Mouse (Mus musculus) CH12.LX (cell line): ENCODE measurements around the gene Nfia.

ENCODE experiments used
- CTCF ChIP-seq, 2 experiments: IDR thresholded peaks in 1 of 2; conservative IDR thresholded peaks in 1 of 2; 2 replicates each; pipeline ENCODE4 v1.5.1; 2011 to 2012; ENCODE audit warnings: low read depth in 2 of 2, low read length in 2 of 2, improper control_type of control experiment in 1 of 2, inconsistent platforms in 1 of 2, mild to moderate bottlenecking in 1 of 2, moderate library complexity in 1 of 2
- E2F4 ChIP-seq: IDR thresholded peaks from 2 replicates; pipeline ENCODE4 v1.6.1; 2011; ENCODE audit warnings: low read depth, low read length, improper control_type of control experiment; ENCODE audit not compliant: insufficient replicate concordance
- ELF1 ChIP-seq: IDR thresholded peaks from 2 replicates; pipeline ENCODE4 v1.6.1; 2014; ENCODE audit warnings: low read depth, mild to moderate bottlenecking, inconsistent platforms, low read length, improper control_type of control experiment
- HCFC1 ChIP-seq: IDR thresholded peaks from 2 replicates; pipeline ENCODE4 v1.6.1; 2012; ENCODE audit warnings: low read depth, mild to moderate bottlenecking, inconsistent platforms, low read length, improper control_type of control experiment
- MAFK ChIP-seq: IDR thresholded peaks from 2 replicates; pipeline ENCODE4 v1.6.1; 2011; ENCODE audit warnings: low read length, improper control_type of control experiment; ENCODE audit not compliant: insufficient replicate concordance
- POLR2A ChIP-seq: IDR thresholded peaks from 2 replicates; pipeline ENCODE4 v1.6.1; 2011; ENCODE audit warnings: low read depth, mild to moderate bottlenecking, improper control_type of control experiment, low read length
- RAD21 ChIP-seq: IDR thresholded peaks from 2 replicates; pipeline ENCODE4 v1.6.1; 2011; ENCODE audit warnings: low read depth, mild to moderate bottlenecking, low read length, improper control_type of control experiment, moderate library complexity
- SIN3A ChIP-seq: IDR thresholded peaks from 2 replicates; pipeline ENCODE4 v1.6.1; 2012; ENCODE audit warnings: low read length, improper control_type of control experiment, inconsistent platforms
- ZMIZ1 ChIP-seq: IDR thresholded peaks from 2 replicates; pipeline ENCODE4 v1.6.1; 2012; ENCODE audit warnings: low read depth, mild to moderate bottlenecking, inconsistent platforms, low read length, improper control_type of control experiment

GRCm38 (mm10) chr4:97900256-97900944, 127.9 kb downstream of the Nfia start:
- TF ChIP-seq SIN3A (no peak), POLR2A (no peak), CTCF (conservative IDR thresholded peaks at IDR 0.05 in 1 of 2, IDR thresholded peaks at IDR 0.05 in 1 of 2; ENCODE audit: low read depth in 2 of 2, low read length in 2 of 2) (no peak), HCFC1 (no peak), E2F4 (no peak), ELF1 (no peak), ZMIZ1 (no peak), RAD21 (no peak), MAFK (no peak)
